Mouse (Mus musculus) heart, postnatal 4 days (tissue): Measurements from ENCODE around the gene Timm10. TPM values are rescaled to one million over a fixed set of nuclear protein-coding genes. Genes with fewer than 3 reads are reported as not detected.
A peak's percentile ranks its signal among the peaks of the same experiment; 100 is the strongest.
"Not testable (repeated sequence)": the region's sequence is repeated elsewhere in the genome, so short reads cannot be mapped to it uniquely, and the experiment has no call there.

ENCODE experiments used
- DNase-seq: peaks from one replicate; pipeline ENCODE4 v3.0.0; 2021
- total RNA-seq, 2 experiments: library from RNA; stranded (reverse); gene quantifications; 2 replicates each; pipeline ENCODE4 v1.2.3; 2021

Gene Timm10
- total RNA-seq: 100 to 1,000 TPM; 107 to 126 TPM

- peak; percentile 86 for DNase-seq
These were observed at the start of gene Timm10 for GRCm38 (mm10) chr2:84826488-84827282. TSS of gene Timm10 (plus strand) at chr2:84826997.

DNA sequence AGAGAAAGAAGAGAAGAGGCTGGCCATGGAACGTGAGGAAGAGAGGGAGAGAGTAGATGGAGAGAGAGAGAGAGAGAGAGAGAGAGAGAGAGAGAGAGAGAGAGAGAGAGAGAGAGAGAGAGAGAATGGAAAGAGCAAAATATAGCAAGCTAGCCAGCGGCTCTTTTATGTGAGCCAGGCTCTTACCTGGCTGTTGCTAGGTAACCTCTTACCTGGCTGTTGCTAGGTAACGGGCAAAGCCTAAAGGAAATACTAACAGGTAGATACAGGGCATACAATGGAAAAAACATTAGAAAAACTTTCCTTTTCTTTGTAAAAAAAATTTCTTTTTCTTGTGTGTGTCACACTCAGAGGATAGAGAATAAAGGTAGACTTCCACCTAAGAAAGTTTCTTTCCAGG is 49.1 kb upstream of the Timm10 start:
- DNase-seq: no peak

DNA sequence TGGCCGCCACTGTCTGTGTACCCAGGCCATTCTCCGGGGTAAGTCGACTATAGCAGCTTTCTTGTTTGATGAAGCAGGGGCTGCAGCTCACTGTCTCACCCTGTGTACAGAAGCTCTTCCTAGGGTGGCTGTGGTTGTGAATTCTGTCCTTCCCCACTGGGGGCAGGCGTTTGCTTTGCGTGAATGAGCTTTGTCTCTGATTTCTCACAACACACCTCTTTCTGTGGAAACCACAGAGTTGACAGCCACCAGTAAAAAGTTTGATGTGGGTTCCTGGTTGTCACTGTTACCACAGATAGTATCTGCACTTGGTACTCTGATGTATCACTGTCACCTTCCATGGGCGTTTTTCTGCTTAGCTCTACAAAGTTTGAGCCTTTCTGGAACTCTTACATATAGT is 47.6 kb upstream of the Timm10 start:
- DNase-seq: no peak

- DNase-seq: no peak
These were observed 43.5 kb upstream of the Timm10 start for GRCm38 (mm10) chr2:84783315-84783714.

- peak; percentile 44 for DNase-seq
These were observed 42.8 kb upstream of the Timm10 start for GRCm38 (mm10) chr2:84783840-84784566.

GRCm38 (mm10) chr2:84788316-84788715 is 38.5 kb upstream of the Timm10 start:
- no peak for DNase-seq

GRCm38 (mm10) chr2:84790418-84790817 is 36.4 kb upstream of the Timm10 start:
- DNase-seq: no peak

GRCm38 (mm10) chr2:84792516-84792915 is 34.3 kb upstream of the Timm10 start:
- DNase-seq: peak; percentile 40

DNA sequence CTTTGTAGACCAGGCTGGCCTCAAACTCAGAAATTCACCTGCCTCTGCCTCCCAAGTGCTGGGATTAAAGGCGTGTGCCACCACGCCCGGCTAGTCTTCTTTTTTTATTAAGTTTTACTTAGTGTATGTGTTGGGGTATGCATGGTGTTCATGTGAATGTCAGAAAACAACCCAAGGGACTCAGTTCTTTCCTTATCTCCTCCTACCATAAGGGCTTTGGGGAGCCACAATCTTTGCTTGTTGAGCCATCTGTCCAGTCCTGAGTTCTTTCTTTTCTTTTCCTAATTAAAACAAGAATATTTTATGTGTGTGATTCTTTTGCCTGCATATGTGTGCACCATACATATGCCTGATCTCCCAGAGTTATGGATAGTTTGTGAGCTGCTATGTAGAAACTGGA is 33.6 kb upstream of the Timm10 start:
- DNase-seq: no peak

DNA sequence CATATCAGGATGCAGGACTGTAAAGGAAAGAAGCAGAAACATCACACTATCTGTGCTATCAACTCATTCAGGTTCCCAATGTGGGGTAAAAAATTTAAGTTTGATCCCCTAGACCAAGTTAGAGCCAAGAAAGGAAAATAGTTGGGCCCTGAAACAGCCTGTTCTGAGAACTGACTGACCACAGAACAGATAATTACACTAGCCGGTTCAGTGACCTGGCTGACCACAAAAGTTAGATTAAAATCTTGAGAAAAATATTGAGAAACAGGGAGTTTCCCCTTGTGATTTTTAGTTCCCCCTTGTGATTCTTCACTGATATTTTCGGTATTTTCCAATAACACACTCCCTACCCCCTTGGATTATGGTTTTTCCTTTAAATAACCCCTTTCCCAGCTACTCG is 32.9 kb upstream of the Timm10 start:
- DNase-seq: no peak

DNA sequence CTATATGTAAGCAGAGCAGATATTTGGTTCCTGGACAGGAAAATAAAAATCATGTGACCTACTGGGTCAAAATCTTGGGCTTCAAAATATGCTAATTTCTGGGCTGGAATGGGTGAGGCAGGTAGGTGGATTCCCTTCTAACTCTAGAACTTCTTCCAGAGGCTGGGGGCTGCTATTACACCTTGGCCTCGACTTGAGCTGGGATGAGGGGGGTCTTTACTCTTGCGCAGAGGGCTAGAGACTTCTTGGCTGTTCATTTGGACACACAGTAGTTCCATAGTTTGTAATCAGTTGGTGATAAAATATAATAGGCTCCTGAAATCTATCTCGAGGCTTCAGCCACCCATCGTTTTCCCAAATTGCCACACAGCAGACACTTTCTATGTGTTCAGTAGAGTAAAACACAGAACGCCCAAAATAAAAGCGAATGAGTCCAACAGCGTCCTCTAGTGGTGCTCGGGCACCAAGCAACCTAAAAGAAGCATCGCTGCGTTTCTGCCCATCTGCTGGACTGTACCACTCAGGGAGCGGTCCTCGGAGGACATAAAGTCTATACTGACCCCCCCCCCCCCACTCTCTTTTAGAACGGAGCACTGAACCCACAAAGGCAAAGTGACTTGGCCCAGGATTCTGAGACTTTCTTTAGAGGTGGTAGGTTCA is 28.8 kb upstream of the Timm10 start:
- peak; percentile 88 for DNase-seq

GRCm38 (mm10) chr2:84798493-84798921 is 28.3 kb upstream of the Timm10 start, which contains the start of gene Ube2l6:
TSS of gene Ube2l6 (plus strand) at chr2:84798828.
- DNase-seq: peak; percentile 71

- peak; percentile 75 for DNase-seq
These were observed 27.7 kb upstream of the Timm10 start for GRCm38 (mm10) chr2:84799041-84799561.

- no peak for DNase-seq
These were observed 26.5 kb upstream of the Timm10 start for GRCm38 (mm10) chr2:84800304-84800703.

DNA sequence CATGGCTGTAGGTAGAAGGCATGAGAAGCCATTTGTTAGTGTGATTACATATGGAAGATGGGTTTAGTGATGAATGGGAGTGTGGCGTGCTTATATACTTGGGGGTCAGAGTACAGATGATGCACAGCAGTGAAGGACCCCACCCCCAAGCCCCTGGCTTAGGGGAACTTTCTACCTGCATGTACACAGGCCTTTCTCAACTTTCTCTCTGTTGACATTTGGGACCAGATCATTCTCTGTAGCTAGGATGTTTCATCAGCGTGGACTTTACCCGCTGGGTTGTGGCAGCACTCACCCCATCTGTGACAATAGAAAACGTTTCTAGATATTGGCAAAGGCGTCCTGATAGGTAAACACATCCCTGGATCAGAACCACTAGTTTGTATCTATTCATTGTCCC is 25.6 kb upstream of the Timm10 start:
- not testable (repeated sequence) for DNase-seq

GRCm38 (mm10) chr2:84803963-84804362 is 22.8 kb upstream of the Timm10 start:
- DNase-seq: no peak

DNA sequence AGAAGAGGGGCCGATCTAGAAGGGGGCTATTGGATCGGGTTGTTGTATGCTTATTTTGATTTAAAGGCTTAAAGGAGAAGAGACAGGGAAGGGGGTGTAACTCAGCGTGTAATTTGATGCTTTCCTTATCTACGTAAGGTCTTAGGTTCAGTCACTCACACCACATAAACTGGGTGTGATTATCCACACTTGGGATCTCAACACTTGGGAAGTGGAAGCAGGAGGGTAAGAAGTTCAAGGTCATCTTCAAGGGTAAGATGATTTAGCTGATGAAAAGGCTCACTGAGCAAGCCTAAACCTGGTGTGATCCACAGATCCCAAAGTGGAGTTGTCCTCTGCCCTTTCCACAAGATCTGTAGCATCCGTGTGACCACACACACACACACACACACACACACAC is 20.3 kb upstream of the Timm10 start:
- no peak for DNase-seq

DNA sequence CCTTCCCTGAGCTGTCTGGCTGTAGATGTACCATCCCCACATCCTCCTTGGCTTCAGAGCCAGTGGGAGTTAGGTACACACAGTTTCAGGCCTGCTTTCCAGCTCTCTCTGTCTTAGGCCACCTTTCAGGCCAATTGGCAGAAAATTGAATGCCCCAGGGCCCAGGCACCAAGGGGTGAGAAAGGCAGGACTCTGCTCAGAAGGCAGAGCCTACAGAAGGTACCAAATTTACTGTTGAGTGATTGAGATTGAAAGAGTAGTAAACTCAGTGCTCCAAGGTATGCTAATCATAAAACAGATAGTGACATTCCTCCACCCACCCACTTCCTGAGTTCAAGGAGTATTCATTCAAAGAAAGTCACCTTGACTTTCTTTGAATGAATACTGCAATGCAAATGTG is 17.5 kb upstream of the Timm10 start:
- DNase-seq: no peak

GRCm38 (mm10) chr2:84810526-84810885 is 16.3 kb upstream of the Timm10 start:
- no peak for DNase-seq

DNA sequence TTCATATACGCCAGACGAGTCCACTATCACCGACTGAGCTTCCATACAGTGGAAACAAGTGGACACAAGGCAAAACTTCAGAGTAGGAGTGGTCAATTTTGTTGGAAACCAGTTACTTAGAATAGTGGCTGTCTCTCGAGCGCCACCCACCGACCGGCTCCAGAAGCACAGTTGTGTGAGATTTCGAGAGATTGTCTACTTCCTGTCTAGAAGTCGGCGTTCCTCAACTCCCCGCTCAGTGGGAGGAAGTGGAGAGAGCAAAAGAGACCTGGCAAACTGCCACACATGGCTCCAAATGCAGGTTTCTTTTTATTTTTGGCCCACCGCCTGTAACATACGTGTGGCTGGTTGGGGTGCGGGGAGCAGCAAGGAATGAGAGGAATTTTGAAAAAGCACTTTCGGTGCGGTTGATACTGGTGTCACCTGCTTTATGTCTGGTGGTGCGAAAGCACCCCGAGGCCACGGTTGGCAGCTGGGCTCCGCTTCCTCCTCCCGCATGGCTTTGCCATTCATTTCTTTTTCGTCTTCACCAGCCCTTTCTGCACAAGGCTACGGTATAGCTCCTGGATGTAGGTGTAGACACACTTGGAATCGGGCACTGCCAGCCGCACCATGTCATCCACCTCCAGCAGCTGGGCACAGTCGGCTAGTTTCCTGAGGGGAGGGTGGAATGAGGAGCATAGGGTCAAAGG is 15.8 kb upstream of the Timm10 start:
- peak; percentile 94 for DNase-seq

DNA sequence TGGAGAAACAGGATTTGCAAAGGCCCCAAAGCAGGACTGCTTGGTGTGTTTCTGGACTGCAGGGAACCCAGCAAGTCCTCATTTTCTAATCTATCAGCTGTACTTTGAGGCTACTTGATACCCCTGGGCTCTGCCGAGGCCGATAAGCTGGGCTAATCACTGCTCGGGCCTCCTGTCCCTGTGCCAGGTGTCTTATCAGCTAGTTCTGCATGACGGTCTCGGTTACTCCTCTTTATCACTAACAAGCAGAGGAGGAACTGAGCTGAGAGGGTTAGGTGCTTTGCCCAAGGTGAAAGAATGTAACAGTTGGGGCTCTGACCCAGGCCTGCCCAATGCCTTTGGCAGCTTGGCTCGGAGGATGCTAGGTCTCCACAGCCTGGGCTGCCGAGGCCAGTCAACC is 14.9 kb upstream of the Timm10 start:
- no peak for DNase-seq

DNA sequence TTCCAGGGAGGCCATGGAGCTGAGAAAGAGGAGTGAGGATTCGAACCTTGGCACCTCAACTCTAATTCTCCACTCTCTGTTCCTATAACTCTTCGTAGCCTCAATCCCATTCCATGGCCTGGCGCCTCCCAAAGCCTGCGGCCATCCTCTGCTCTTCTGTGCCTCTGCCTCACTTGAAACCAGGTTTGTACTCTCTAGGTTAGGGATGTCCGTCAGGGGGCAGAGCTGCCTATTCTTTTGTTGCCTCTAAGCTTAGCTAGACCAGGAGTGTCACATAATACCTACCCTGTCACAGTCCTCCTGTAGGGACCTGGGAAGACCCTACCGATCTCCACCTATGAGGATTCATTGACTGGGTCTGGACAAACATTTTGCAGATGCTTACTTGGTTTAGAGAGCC is 14.1 kb upstream of the Timm10 start:
- no peak for DNase-seq
